Mouse (Mus musculus): ENCODE measurements around the gene Cars.
A peak's percentile ranks its signal among the peaks of the same experiment; 100 is the strongest.

Gene Cars

DNA sequence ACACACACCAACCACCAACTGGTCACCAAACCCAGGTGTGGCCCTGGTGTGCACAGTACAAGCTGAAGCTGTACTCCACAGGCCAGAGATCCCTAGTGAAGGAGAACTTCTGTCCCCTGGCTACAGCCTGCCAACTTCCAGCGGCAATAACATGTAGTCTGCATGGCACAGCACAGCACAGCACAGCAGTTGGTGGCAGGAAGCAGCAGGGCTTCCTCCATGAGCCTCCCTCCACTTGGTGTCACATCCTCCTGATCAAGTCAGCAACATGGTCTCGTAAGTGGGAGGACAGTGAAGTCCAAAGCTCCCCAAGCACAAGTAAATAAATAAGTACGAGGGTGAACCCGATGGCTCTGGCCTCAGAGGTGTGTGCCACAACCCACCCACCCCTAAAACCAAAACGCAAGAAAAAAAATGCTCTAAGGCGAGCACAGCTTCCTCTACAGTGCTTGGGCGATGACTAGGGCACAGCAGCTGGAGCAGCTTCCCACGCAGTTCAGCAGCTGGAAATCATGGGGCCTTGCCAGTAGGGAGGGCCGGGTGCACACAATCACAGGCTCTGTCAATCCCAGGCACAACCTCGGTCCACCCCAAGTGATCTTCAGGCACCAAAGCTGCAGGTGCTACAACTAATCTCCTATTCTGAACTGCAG lies 86.0 kb downstream of the Cars start:
- DNase-seq (ENCODE audit: extremely low read depth, low read depth, low spot score), result no peak

DNA sequence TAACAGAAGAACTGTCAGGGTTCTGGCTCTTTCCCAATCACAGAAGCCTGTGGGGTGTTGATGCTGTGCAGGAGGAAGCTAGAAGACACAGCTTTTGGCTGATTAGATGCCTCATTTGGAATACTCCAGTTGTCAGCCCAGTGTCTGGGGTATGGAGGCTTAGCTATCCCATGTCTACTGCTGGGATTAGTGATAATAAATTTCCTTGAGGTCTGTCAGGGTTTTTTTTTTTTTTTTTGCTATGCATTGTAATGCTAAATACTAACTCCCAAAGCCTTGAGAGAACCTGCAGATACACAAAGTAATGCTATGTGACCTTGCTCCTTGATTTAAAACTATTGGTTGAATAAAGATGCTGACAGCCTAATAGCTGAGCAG lies 88.6 kb downstream of the Cars start:
- DNase-seq (ENCODE audit: extremely low read depth, low read depth, low spot score), result no peak

DNA sequence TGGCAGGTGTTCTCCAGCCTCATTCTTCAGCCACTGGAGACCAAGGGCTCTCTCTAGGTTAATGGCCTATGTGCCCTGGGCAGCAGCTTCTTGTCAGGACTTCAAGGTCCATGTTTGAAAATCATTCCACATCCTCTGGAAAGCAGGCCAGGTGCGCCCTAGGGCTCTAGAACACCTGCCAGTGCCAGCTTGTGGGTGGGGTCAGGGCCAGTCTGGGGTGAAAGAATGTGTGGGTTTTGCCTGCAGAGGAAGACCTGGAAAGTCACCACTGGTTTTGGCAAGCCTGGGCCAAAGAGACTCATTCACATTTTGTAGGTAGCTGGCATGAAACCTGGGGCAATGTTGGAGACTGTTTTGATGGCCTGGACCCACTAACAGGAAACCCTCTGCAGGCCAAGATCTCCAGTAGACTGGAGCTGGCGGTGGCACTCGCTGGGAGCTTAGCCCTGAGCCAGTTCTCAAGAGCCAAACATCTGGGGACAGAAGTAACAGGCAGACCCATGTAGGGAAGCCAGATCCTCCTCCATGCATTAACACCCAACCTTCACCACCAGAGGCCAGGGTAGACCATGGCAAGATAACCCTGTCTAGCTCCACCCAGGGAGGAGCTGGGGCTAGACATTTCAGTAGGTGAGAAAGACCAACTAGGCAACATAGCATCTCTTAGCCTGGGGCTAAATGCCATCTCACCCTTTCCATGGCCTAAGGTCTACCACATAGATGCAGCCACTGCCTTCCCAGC lies 89.1 kb downstream of the Cars start:
- peak; percentile 50 for DNase-seq (ENCODE audit: extremely low read depth, low read depth, low spot score)

DNA sequence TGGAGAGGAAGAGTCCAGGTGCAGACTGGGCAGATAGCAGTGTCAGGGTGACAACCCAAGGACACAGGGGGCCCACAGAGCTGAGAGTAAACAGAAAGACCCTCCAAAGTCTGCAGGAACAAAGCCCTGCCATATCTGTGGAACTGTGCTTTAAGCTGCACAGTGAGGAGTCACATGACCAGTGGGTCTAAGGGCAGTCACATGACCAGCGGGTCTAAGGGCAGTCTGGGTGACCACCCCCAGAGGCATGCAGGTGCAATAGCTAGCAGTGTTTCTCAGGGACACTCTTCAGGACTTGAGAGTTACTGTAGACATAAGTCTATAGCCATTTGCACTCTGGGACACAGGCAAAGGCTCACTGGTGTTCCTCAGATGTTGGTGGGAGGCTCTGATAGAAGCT lies 90.3 kb downstream of the Cars start:
- no peak for DNase-seq (ENCODE audit: extremely low read depth, low read depth, low spot score)
